Mouse (Mus musculus): ENCODE data around the gene Slc45a2. TPM values are rescaled to one million over a fixed set of nuclear protein-coding genes. Genes with fewer than 3 reads are reported as not detected.

The Slc45a2 gene
- total and polyA plus RNA-seq, 2 experiments, result under 0.01 to 0.04 TPM

GRCm38 (mm10) chr15:11036535-11037375 is 36.2 kb downstream of the Slc45a2 start:
- Histone ChIP-seq H3K79me2 (ENCODE audit: control insufficient read depth, insufficient read depth, low read length) (no peaks in the 10 kb centered on the region), H3K4me1 (ENCODE audit: control insufficient read depth, insufficient read depth, low read length) (peaks cover 6% of the 10 kb centered on the region), H3K9ac (ENCODE audit: low read depth, low read length) (no peak overlapping the region), H3K4me3 (ENCODE audit: insufficient read depth, low read depth, low read length) (peak overlapping the region; percentile 31), H3K27ac (replicated peaks; ENCODE audit: insufficient read depth, low read depth, low read length) (no peak overlapping the region), H3K27me3 (ENCODE audit: control insufficient read depth, insufficient read depth, low read length) (peaks cover 5% of the 10 kb centered on the region; the same call in 1 of the 2 replicates), H3K36me3 (ENCODE audit: control insufficient read depth, insufficient read depth, low read length) (no peaks in the 10 kb centered on the region)
- DNase-seq (ENCODE audit: extremely low read depth, low read depth, low spot score), result peak; percentile 8
- 2% methylated on average over 49 of the region's 49 CpGs for WGBS
- TF ChIP-seq POLR2A (IDR thresholded peaks at IDR 0.05; ENCODE audit: extremely low read depth, insufficient read depth, low read length), result no peak
- no peak for TF ChIP-seq CTCF (IDR thresholded peaks at IDR 0.05; ENCODE audit: low read depth, low read length)

- Histone ChIP-seq H3K9ac (ENCODE audit: low read depth, low read length) (no peak overlapping the region), H3K27ac (replicated peaks; ENCODE audit: insufficient read depth, low read depth, low read length) (no peak overlapping the region), H3K4me1 (ENCODE audit: control insufficient read depth, insufficient read depth, low read length) (peaks cover 6% of the 10 kb centered on the region), H3K27me3 (ENCODE audit: control insufficient read depth, insufficient read depth, low read length) (peaks cover 5% of the 10 kb centered on the region; the same call in 1 of the 2 replicates), H3K36me3 (ENCODE audit: control insufficient read depth, insufficient read depth, low read length) (no peaks in the 10 kb centered on the region), H3K4me3 (ENCODE audit: insufficient read depth, low read depth, low read length) (no peak overlapping the region), H3K79me2 (ENCODE audit: control insufficient read depth, insufficient read depth, low read length) (no peaks in the 10 kb centered on the region)
- TF ChIP-seq POLR2A (IDR thresholded peaks at IDR 0.05; ENCODE audit: extremely low read depth, insufficient read depth, low read length) (no peak), CTCF (IDR thresholded peaks at IDR 0.05; ENCODE audit: low read depth, low read length) (no peak)
- WGBS, result 8% methylated on average over 8 of the region's 8 CpGs
- no peak for DNase-seq (ENCODE audit: extremely low read depth, low read depth, low spot score)
Observed at GRCm38 (mm10) chr15:11037376-11037695, 36.8 kb downstream of the Slc45a2 start.

DNA sequence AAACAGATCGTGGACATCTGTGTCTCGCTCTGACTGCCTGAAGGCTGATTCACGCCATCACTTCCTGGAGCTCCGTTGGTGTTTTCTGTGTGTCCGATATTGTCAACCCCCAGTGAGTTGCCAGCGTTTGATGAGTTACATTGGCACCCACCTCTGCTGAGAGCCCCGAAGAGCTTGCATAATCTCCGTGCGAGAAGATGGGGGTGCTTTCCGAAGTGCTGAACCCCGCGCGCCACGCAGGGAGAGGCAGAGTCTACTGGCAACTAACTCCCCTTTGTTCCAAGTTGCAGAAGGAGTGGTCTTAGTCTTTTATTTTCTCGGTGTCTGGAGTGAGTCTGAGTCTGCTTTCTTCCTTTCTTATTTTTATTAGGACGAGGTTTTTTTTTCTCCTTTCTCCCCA is 37.2 kb downstream of the Slc45a2 start, which contains the start of gene Rxfp3:
Gene Rxfp3, minus strand, starts transcription at position 281 of the 400 bp plus-strand sequence.
- no peak for DNase-seq (ENCODE audit: extremely low read depth, low read depth, low spot score)
- H3K4me3 ChIP-seq (ENCODE audit: insufficient read depth, low read depth, low read length), result peak within 1 kb of the TSS; percentile 31; the same call in 1 of the 2 replicates
- TF ChIP-seq CTCF (IDR thresholded peaks at IDR 0.05; ENCODE audit: low read depth, low read length), result no peak
- TF ChIP-seq POLR2A (IDR thresholded peaks at IDR 0.05; ENCODE audit: extremely low read depth, insufficient read depth, low read length), result no peak
- H3K4me1 ChIP-seq (ENCODE audit: control insufficient read depth, insufficient read depth, low read length), result peaks cover 6% of the 10 kb centered on the region
- no peaks in the 10 kb centered on the region for H3K79me2 ChIP-seq (ENCODE audit: control insufficient read depth, insufficient read depth, low read length)
- 7% methylated on average over 16 of the region's 16 CpGs for WGBS
- peaks cover 5% of the 10 kb centered on the region; the same call in 1 of the 2 replicates for H3K27me3 ChIP-seq (ENCODE audit: control insufficient read depth, insufficient read depth, low read length)
- no peaks in the 10 kb centered on the region for H3K36me3 ChIP-seq (ENCODE audit: control insufficient read depth, insufficient read depth, low read length)
- no peak within 1 kb of the TSS for H3K27ac ChIP-seq (replicated peaks; ENCODE audit: insufficient read depth, low read depth, low read length)
- no peak within 1 kb of the TSS for H3K9ac ChIP-seq (ENCODE audit: low read depth, low read length)

- DNase-seq (ENCODE audit: extremely low read depth, low read depth, low spot score), result peak; percentile 40
- TF ChIP-seq CTCF (IDR thresholded peaks at IDR 0.05; ENCODE audit: low read depth, low read length), result peak; percentile 35; the same call in 1 of the 2 replicates
- TF ChIP-seq POLR2A (IDR thresholded peaks at IDR 0.05; ENCODE audit: extremely low read depth, insufficient read depth, low read length), result no peak
- H3K27ac ChIP-seq (replicated peaks; ENCODE audit: insufficient read depth, low read depth, low read length), result no peak overlapping the region
- no peak overlapping the region for H3K4me3 ChIP-seq (ENCODE audit: insufficient read depth, low read depth, low read length)
- H3K27me3 ChIP-seq (ENCODE audit: control insufficient read depth, insufficient read depth, low read length), result peaks cover 5% of the 10 kb centered on the region; the same call in 1 of the 2 replicates
- H3K36me3 ChIP-seq (ENCODE audit: control insufficient read depth, insufficient read depth, low read length), result no peaks in the 10 kb centered on the region
- H3K79me2 ChIP-seq (ENCODE audit: control insufficient read depth, insufficient read depth, low read length), result no peaks in the 10 kb centered on the region
- no peak overlapping the region for H3K9ac ChIP-seq (ENCODE audit: low read depth, low read length)
- H3K4me1 ChIP-seq (ENCODE audit: control insufficient read depth, insufficient read depth, low read length), result peaks cover 6% of the 10 kb centered on the region
- under 1% methylated on average over 12 of the region's 12 CpGs for WGBS
Observed at GRCm38 (mm10) chr15:11038476-11038875, 38.0 kb downstream of the Slc45a2 start.

DNA sequence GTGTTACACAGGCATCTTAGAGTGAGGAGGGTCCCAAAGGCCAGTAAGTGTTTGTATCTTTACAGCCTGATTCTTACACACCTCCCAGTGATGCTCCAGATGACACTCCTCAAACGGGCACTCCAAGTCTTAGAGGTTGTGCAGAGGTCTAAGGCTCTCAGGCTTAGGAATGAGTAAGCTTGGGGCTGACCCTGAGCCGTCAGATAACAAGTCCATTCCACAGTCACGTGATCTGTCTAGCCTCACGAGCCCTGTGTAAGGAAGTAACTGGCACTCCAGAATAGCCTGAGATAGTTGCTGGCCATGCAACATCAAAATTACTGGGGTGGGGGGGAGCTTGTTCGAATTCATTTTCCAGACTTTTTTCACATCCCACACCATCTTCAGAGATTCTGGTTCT is 39.5 kb downstream of the Slc45a2 start:
- no peaks in the 10 kb centered on the region for H3K79me2 ChIP-seq (ENCODE audit: control insufficient read depth, insufficient read depth, low read length)
- peaks cover 5% of the 10 kb centered on the region; the same call in 1 of the 2 replicates for H3K27me3 ChIP-seq (ENCODE audit: control insufficient read depth, insufficient read depth, low read length)
- H3K27ac ChIP-seq (replicated peaks; ENCODE audit: insufficient read depth, low read depth, low read length), result no peak overlapping the region
- no peak for TF ChIP-seq POLR2A (IDR thresholded peaks at IDR 0.05; ENCODE audit: extremely low read depth, insufficient read depth, low read length)
- no peak for TF ChIP-seq CTCF (IDR thresholded peaks at IDR 0.05; ENCODE audit: low read depth, low read length)
- no peak overlapping the region for H3K9ac ChIP-seq (ENCODE audit: low read depth, low read length)
- WGBS, result 41% methylated on average over 5 of the region's 5 CpGs
- H3K4me3 ChIP-seq (ENCODE audit: insufficient read depth, low read depth, low read length), result no peak overlapping the region
- peak; percentile 3 for DNase-seq (ENCODE audit: extremely low read depth, low read depth, low spot score)
- no peaks in the 10 kb centered on the region for H3K36me3 ChIP-seq (ENCODE audit: control insufficient read depth, insufficient read depth, low read length)
- H3K4me1 ChIP-seq (ENCODE audit: control insufficient read depth, insufficient read depth, low read length), result peaks cover 6% of the 10 kb centered on the region

GRCm38 (mm10) chr15:11041229-11041628 is 40.7 kb downstream of the Slc45a2 start:
- 76% methylated on average over 2 of the region's 2 CpGs for WGBS
- H3K4me3 ChIP-seq (ENCODE audit: insufficient read depth, low read depth, low read length), result no peak overlapping the region

More at GRCm38 (mm10) chr15:11041229-11041628, 40.7 kb downstream of the Slc45a2 start:
- no peak for DNase-seq (ENCODE audit: extremely low read depth, low read depth, low spot score)
- Histone ChIP-seq H3K9ac (ENCODE audit: low read depth, low read length) (no peak overlapping the region), H3K36me3 (ENCODE audit: control insufficient read depth, insufficient read depth, low read length) (no peaks in the 10 kb centered on the region), H3K27me3 (ENCODE audit: control insufficient read depth, insufficient read depth, low read length) (0 out of 2 replicates have a peak, but pooled peaks cover 3% of the 10 kb centered on the region), H3K27ac (replicated peaks; ENCODE audit: insufficient read depth, low read depth, low read length) (no peak overlapping the region), H3K79me2 (ENCODE audit: control insufficient read depth, insufficient read depth, low read length) (no peaks in the 10 kb centered on the region), H3K4me1 (ENCODE audit: control insufficient read depth, insufficient read depth, low read length) (peaks cover 5% of the 10 kb centered on the region)
- no peak for TF ChIP-seq CTCF (IDR thresholded peaks at IDR 0.05; ENCODE audit: low read depth, low read length)
- TF ChIP-seq POLR2A (IDR thresholded peaks at IDR 0.05; ENCODE audit: extremely low read depth, insufficient read depth, low read length), result no peak
